Mouse (Mus musculus) erythroblast, embryonic 14.5 days (primary cell): ENCODE results near the gene Csnk1g2. TPM values are rescaled to one million over a fixed set of nuclear protein-coding genes. Genes with fewer than 3 reads are reported as not detected.

Experiments used
- H3K27me3 ChIP-seq: 2 replicates; pipeline ENCODE4 v1.6.1; 2012; ENCODE audit warnings: inconsistent platforms; ENCODE audit not compliant: control insufficient read depth
- H3K36me3 ChIP-seq: 2 replicates; pipeline ENCODE4 v1.6.1; 2012; ENCODE audit warnings: mild to moderate bottlenecking, inconsistent platforms; ENCODE audit not compliant: control insufficient read depth
- H3K4me1 ChIP-seq: 2 replicates; pipeline ENCODE4 v1.6.1; 2012; ENCODE audit warnings: inconsistent platforms; ENCODE audit not compliant: control insufficient read depth
- H3K4me3 ChIP-seq: replicated peaks from 2 replicates; pipeline ENCODE3; 2012; ENCODE audit warnings: moderate library complexity, mild to moderate bottlenecking, inconsistent platforms
- H3K9me3 ChIP-seq: 2 replicates; pipeline ENCODE4 v1.6.1; 2012; ENCODE audit warnings: low read length, inconsistent platforms, mixed read lengths; ENCODE audit not compliant: control insufficient read depth
- GATA1 ChIP-seq: IDR thresholded peaks from 2 replicates; pipeline ENCODE4 v1.6.1; 2012; ENCODE audit warnings: low read length, inconsistent platforms, mixed read lengths
- TAL1 ChIP-seq: IDR thresholded peaks from 3 replicates; pipeline ENCODE4 v1.6.1; 2012; ENCODE audit warnings: low read length, inconsistent platforms, mixed read lengths
- polyA plus RNA-seq: library from polyadenylated mRNA; stranded (reverse); fragments of >175 nt; gene quantifications from 2 replicates; pipeline ENCODE4 v1.2.3, GENCODE M21; 2012

Csnk1g2 gene
- polyA plus RNA-seq, 1 experiment: 33.9 TPM

DNA sequence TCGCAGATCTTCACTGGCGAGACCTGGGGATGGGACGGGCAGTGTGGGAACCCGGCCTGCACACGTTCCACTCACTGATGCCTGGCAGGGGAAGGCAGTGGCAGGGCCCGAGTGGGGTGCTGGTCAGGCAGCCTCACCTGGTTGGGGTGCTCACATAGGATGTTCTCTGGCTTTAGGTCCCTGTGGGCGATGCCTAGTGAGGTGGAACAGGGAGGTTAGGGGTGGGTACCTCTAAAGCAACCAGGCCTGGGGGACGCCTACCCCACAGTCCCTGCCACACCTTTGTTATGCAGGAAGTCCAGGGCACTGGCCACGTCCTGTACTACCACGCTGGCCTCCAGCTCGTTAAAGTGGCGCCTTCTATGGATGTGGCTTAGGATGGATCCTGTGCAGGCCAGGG, 46.4 kb downstream of the Csnk1g2 start:
- Histone ChIP-seq H3K4me3 (no peak overlapping the region), H3K4me1 (peaks cover 87% of the 10 kb centered on the region), H3K9me3 (no peaks in the 10 kb centered on the region), H3K36me3 (peaks cover 91% of the 10 kb centered on the region), H3K27me3 (no peaks in the 10 kb centered on the region)
- TF ChIP-seq GATA1 (no peak), TAL1 (no peak)

DNA sequence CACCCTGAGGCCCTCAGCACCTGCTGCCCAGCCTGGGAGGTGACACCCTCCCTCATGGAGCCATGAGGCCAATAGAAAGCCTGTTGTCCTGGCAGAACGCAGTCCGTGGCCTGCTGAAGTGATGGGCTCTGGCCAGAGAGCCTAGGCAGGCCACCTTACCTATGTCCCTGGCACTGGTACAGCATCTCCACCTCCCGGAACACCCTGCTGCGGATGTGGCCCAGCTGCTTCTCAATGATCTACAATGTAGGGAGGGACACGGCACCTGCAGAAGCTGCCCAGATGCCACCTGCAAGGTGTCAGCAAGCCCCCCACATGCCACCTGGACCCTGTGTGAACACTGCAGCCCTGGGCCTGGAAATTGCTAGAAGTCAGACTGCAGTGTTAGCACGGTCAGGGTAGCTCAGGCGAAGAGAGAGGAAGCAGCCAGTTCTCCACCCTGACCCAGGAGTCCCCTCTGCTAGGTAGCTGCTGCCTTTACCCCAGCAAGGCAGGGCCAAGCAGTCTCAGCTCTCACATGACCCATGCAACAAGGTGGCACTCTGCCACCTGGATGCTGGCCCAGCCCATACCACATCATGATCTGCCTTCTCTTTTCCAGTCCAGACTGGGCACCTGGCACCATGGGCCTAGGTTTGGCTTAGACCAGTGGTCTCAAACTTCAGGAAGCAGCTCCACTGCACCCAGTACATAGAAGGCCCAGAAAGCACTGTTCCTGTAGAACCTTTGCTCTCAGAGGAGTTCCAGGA, 47.3 kb downstream of the Csnk1g2 start:
- Histone ChIP-seq H3K4me3 (no peak overlapping the region), H3K36me3 (peaks cover 100% of the 10 kb centered on the region), H3K9me3 (no peaks in the 10 kb centered on the region), H3K27me3 (no peaks in the 10 kb centered on the region), H3K4me1 (peaks cover 87% of the 10 kb centered on the region)
- TF ChIP-seq GATA1 (no peak), TAL1 (no peak)

DNA sequence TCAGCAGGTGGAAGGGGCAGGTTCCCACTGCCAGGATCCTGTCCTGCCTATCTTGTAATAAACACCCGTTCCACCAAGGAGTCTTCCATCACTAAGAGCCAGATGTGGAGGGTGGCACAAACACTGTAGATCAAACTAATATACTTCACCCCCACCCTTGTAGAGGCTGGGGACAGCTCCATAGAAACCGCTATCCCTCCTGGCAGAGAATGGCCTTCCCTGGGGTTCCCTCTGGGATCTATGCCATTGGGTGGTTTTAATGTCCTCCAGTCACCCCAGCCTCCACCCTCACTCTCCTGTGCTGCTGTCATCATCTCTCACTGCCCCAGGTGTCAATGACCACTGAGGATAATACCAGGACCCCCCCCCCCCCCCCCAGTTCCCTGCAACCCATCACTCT, 47.9 kb downstream of the Csnk1g2 start:
- Histone ChIP-seq H3K9me3 (no peaks in the 10 kb centered on the region), H3K27me3 (no peaks in the 10 kb centered on the region), H3K36me3 (peaks cover 94% of the 10 kb centered on the region), H3K4me3 (no peak overlapping the region), H3K4me1 (peaks cover 87% of the 10 kb centered on the region)
- TF ChIP-seq TAL1 (no peak), GATA1 (no peak)

DNA sequence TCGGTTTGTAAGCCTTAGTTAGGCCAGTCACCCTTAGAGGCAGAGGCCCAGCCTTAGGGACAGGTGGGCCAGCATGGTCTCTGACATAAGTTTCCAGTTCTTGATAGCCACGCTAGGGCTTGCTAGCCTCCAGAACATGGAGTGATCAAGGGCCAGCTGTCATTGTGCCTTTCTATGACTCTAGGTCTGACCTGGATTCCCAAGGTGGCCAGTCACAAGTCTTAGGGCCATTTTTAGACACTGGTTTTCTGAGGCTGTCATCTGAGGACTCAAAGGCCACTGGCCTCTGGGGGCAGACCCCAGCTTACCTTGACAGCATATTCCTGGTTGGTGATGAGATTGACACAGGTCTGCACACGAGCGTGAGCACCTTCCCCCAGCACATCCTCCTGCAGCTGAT, 48.6 kb downstream of the Csnk1g2 start:
- H3K4me3 ChIP-seq: no peak overlapping the region
- no peaks in the 10 kb centered on the region for H3K27me3 ChIP-seq
- TF ChIP-seq GATA1 (no peak), TAL1 (no peak)
- H3K9me3 ChIP-seq: no peaks in the 10 kb centered on the region
- H3K36me3 ChIP-seq: peaks cover 87% of the 10 kb centered on the region
- H3K4me1 ChIP-seq: peaks cover 81% of the 10 kb centered on the region

DNA sequence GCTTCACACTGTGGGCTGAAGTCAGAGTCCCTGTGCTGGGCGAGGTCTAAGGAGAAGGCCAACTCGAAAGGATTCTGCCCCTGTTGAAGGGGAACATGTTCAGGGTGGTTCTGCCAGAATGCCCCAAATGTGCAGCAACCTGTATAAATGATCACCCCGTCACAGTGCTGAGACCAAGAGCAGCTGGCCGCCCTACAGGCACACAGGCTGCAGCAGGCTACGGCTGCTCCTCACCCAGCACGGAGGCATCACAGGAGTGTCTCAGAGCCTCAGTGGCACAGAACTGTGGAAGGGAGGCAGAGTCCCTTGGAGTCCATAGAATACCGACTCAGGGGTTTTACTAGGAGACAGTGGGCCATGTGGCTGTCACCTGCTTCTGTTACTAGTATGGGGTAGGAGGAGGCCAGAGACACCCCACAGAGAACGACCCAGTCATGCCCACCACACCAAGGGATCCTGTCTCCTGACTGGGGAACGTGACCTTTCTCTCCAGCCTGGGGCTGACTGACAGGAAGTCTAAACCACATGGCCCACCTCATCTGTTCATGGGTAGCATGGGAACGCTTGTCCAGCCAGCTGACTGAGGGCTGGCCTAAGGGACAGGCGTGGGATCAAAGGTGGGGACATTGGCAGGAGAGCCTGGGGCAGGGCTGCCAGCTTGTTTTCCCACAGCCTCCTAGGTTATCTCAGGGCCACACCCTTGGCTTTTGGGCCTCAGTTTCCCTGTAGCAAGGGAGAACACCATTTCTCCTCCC, 49.5 kb downstream of the Csnk1g2 start:
- Histone ChIP-seq H3K36me3 (peaks cover 78% of the 10 kb centered on the region), H3K4me1 (peaks cover 82% of the 10 kb centered on the region), H3K4me3 (peak overlapping the region; percentile 5)

DNA sequence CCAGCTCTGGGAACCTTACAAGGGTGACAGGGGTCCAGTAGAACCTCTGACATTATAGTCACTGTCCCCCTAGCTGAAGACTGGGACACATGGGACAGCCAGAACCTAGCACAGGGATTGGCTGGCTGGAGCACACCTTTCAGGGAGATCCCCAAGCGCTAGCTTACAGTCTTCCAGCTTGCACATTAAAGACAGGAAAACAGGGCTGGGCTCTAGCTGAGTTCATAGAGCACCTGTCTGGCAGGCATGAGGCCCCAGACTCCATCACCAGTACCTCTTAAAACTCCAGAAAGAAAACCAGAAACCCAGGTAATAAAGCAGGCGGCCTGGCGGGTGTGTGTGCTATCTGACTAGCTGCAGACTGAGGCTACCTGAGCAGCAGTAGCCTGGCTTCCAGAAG, 51.1 kb downstream of the Csnk1g2 start:
- H3K4me1 ChIP-seq: peaks cover 89% of the 10 kb centered on the region
- H3K4me3 ChIP-seq: peak overlapping the region; percentile 81
- peaks cover 62% of the 10 kb centered on the region for H3K36me3 ChIP-seq
- TF ChIP-seq GATA1 (no peak), TAL1 (no peak)
- H3K27me3 ChIP-seq: no peaks in the 10 kb centered on the region
- H3K9me3 ChIP-seq: no peaks in the 10 kb centered on the region

More for the DNA sequence above, 49.5 kb downstream of the Csnk1g2 start:
- Histone ChIP-seq H3K27me3 (no peaks in the 10 kb centered on the region), H3K9me3 (no peaks in the 10 kb centered on the region)
- no peak for TF ChIP-seq TAL1
- no peak for TF ChIP-seq GATA1

DNA sequence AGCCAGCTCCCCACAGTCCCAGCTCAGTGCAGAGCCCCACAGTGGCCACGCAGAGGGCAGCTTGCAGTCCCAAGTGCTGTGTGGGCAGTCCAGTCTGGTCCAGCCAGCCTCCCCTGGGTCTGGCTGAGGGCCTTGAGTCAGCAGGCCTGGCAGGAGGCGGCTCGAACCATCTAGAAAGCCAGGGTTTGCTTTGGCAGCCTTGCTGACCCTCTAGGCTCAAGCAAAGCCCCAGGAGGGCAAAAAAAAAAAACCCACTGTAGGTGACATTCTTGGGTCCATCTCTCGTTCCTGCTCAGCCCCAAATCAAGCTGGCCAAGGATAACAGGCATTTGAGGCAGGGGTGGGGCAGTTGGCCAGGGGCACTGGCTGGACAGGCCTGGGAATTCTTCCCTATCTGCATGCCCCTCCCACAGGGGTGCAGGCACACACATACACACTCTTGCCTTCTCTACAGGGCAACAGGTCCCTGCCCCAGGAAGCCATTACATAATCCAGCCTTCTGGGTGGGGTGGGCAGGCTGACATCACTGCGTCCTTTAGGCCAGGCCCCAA, 51.6 kb downstream of the Csnk1g2 start:
- H3K36me3 ChIP-seq: peaks cover 57% of the 10 kb centered on the region
- peak overlapping the region; percentile 81 for H3K4me3 ChIP-seq
- no peaks in the 10 kb centered on the region for H3K9me3 ChIP-seq
- peaks cover 89% of the 10 kb centered on the region for H3K4me1 ChIP-seq
- TF ChIP-seq TAL1 (no peak), GATA1 (no peak)
- no peaks in the 10 kb centered on the region for H3K27me3 ChIP-seq

DNA sequence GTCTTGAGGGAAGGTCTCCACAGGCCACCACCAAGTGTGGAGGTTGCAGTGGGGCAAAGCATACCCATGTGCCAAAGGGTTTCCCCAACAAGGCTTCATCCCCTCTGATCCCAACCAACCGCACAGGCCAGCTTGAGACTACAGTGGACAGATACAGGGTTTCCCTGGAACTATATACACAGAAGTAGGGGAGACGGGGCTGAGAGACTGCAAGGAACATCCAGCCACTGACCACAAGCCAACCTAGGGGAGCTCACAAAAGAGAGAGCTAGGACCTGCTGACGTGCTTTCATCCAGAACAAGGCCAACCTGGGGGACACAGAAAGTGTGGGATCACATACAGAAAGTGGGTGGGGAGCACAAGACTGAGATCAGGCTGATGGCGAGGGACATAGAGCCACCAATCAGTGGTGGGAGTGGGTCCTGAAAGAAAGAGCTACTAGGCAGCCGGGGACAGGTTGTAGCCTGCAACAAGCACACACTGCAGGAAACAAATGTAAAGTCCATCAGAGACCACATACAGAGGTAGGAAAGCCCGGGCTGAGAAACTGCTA, 52.3 kb downstream of the Csnk1g2 start:
- Histone ChIP-seq H3K9me3 (no peaks in the 10 kb centered on the region), H3K36me3 (peaks cover 54% of the 10 kb centered on the region), H3K4me1 (peaks cover 91% of the 10 kb centered on the region), H3K4me3 (peak overlapping the region; percentile 81), H3K27me3 (no peaks in the 10 kb centered on the region)
- TF ChIP-seq GATA1 (no peak), TAL1 (no peak)

DNA sequence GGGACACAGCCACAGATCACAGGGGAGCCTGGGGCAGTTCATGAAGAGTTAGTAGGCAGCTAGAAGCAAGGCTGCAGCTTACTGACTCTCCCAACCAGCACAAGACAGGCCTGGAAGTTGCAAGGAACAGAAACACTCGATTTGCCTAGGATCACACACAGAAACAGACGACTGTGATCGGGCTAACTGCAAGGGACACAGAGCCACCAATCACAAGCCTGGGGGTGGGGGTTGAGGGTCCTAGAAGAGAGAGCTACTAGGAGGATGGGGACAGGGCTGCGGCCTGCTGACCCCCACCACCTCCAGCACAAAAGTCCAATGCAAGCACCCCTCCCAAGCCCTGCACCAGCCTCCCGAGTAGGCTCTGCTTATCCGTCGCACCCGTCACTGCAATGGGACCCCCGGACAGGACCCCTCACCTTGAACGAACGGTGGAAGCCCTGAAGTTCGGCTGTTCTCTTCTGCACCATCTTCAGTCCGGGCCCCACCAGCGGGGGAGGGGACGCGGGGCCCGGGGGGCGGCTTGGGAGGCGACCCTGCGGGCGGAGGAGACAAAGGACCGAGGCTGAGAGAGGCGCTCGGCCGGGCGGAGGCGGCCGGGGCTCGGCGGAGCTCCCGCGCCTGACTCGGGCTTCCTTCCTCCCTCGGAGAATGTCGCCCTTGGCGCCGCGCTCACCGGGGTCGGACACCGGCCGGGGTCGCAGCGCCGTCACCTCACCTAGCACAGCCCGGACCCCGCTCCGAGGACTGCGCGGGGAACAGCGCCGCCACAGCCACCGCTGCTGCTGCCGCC, 53.0 kb downstream of the Csnk1g2 start:
- H3K9me3 ChIP-seq: no peaks in the 10 kb centered on the region
- H3K27me3 ChIP-seq: no peaks in the 10 kb centered on the region
- no peak for TF ChIP-seq TAL1
- TF ChIP-seq GATA1: no peak
- peaks cover 49% of the 10 kb centered on the region for H3K36me3 ChIP-seq
- peak overlapping the region; percentile 81 for H3K4me3 ChIP-seq
- H3K4me1 ChIP-seq: peaks cover 90% of the 10 kb centered on the region
